Mouse (Mus musculus) forebrain, embryonic 16.5 days (tissue): ENCODE results near the gene Vcam1. TPM values are rescaled to one million over a fixed set of nuclear protein-coding genes. Genes with fewer than 3 reads are reported as not detected.

Experiments used
- ATAC-seq: fragments of 200-750 bp; cut with Nextera tagmentation; 2 replicates; pipeline ENCODE4 v1.8.0; 2017; ENCODE audit warnings: mild to moderate bottlenecking, moderate library complexity
- H3K27ac ChIP-seq: fragments of 300-500 bp; sonication (generic); 2 replicates; pipeline ENCODE4 v1.5.1; 2014; ENCODE audit warnings: low read length, control low read depth
- H3K27me3 ChIP-seq: fragments of 300-500 bp; sonication (generic); replicated peaks from 2 replicates; pipeline ENCODE4 v1.6.1; 2014; ENCODE audit warnings: low read length; ENCODE audit not compliant: control insufficient read depth, insufficient read depth
- H3K36me3 ChIP-seq: fragments of 300-500 bp; sonication (generic); 2 replicates; pipeline ENCODE4 v1.6.1; 2014; ENCODE audit not compliant: control insufficient read depth, insufficient read depth
- H3K4me1 ChIP-seq: fragments of 300-500 bp; sonication (generic); replicated peaks from 2 replicates; pipeline ENCODE4 v1.6.1; 2014; ENCODE audit warnings: low read length; ENCODE audit not compliant: control insufficient read depth, insufficient read depth
- H3K4me2 ChIP-seq: fragments of 300-500 bp; sonication (generic); 2 replicates; pipeline ENCODE4 v1.6.1; 2014; ENCODE audit warnings: mild to moderate bottlenecking, low read length, control low read depth
- H3K4me3 ChIP-seq: fragments of 300-500 bp; sonication (generic); replicated peaks from 2 replicates; pipeline ENCODE4 v1.5.1; 2014; ENCODE audit warnings: mild to moderate bottlenecking, low read length, control low read depth
- H3K9ac ChIP-seq: fragments of 300-500 bp; sonication (generic); replicated peaks from 2 replicates; pipeline ENCODE4 v1.6.1; 2014; ENCODE audit warnings: low read depth, low read length, control low read depth
- H3K9me3 ChIP-seq: fragments of 300-500 bp; sonication (generic); 2 replicates; pipeline ENCODE4 v1.6.1; 2016; ENCODE audit warnings: low read length; ENCODE audit not compliant: control insufficient read depth
- WGBS: fragments of 180-500 bp; shearing (Covaris S2); extraction: QIAGEN DNeasy Blood & Tissue Kit; methylation state at CpG from one replicate; pipeline ENCODE4 v1.1.7; 2014; 5-methylcytosine and 5-hydroxymethylcytosine counted together
- polyA plus RNA-seq: library from polyadenylated mRNA; unstranded; fragments of >200 nt; fragmentation: Nextera tagmentation; extraction: Ambion mirVana; gene quantifications from 2 replicates; pipeline ENCODE4 v1.2.1, GENCODE M21; 2015

Vcam1 gene
- polyA plus RNA-seq, 1 experiment from 2014 or later, result 28.4 TPM

DNA sequence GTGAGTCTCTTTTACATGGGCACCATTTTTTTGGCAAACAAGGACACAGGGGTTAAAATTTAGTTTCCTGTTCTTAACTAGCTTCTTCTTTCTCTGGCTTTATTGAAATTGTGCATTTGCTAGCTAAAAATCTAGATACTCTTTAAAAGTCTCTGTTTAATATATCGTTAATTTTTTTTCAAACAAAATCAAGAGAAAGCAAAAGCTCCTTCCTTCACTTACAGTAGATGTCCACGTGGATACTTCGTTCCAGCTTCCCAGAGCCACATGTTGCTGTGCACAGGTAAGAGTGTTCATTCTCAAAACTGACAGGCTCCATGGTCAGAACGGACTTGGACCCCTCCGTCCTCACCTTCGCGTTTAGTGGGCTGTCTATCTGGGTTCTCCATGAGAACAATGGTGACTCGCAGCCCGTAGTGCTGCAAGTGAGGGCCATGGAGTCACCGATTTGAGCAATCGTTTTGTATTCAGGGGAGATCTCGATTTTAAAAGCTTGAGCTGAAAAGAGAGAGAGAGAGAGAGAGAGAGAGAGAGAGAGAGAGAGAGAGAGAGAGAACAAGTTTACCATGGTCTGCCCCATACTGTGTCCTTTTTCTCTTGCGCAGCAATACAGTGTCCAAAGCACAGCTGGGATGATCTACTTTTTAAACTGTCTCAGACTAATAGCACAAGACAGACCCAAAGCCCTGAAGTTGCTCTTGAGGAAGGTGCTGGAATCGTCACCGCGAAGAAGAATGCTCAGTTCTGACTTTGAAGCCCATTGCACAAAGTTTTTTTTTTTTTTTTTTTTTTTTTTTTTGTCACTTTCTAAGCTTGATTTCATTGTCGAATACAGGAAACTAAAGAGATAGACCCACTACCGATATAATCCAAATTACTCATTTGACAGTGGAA, 930 bp downstream of the Vcam1 start:
- ATAC-seq, result peak; percentile 34; the same call in 1 of the 2 replicates

DNA sequence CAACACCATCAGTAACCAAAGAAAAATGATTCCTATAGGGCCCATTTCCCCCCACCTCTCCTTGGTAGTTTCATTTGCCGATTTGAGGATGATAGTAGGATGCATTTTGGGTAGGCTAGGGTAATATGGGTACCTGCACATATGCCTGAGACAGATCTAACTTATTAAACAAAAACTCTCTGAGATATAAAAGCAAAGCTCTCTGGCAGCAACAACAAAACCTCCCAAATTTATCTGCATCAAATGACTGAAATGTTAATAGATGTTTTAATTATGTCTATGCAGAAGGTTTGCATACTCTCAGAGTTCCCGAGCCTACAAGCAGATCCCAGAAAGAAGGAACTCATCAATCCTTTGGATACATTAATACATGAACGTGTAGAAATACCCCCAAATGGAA, 1.7 kb downstream of the Vcam1 start:
- peak overlapping the region; percentile 17 for H3K4me3 ChIP-seq
- no peak overlapping the region for H3K9ac ChIP-seq
- no peaks in the 10 kb centered on the region for H3K27me3 ChIP-seq
- no peak for ATAC-seq
- H3K9me3 ChIP-seq, result no peaks in the 10 kb centered on the region
- no peak overlapping the region for H3K27ac ChIP-seq
- H3K4me1 ChIP-seq, result peaks cover 6% of the 10 kb centered on the region
- WGBS, result 32% methylated on average over 3 of the region's 3 CpGs
- no peaks in the 10 kb centered on the region for H3K36me3 ChIP-seq
- peak overlapping the region; percentile 45 for H3K4me2 ChIP-seq

More for the DNA sequence above, 930 bp downstream of the Vcam1 start:
- H3K4me3 ChIP-seq, result peak overlapping the region; percentile 36
- H3K9me3 ChIP-seq, result no peaks in the 10 kb centered on the region
- WGBS, result 15% methylated on average over 18 of the region's 18 CpGs
- H3K36me3 ChIP-seq, result no peaks in the 10 kb centered on the region
- H3K9ac ChIP-seq, result peak overlapping the region; percentile 28
- no peaks in the 10 kb centered on the region for H3K27me3 ChIP-seq
- H3K4me1 ChIP-seq, result peaks cover 6% of the 10 kb centered on the region
- H3K27ac ChIP-seq, result no peak overlapping the region
- H3K4me2 ChIP-seq, result peak overlapping the region; percentile 45

DNA sequence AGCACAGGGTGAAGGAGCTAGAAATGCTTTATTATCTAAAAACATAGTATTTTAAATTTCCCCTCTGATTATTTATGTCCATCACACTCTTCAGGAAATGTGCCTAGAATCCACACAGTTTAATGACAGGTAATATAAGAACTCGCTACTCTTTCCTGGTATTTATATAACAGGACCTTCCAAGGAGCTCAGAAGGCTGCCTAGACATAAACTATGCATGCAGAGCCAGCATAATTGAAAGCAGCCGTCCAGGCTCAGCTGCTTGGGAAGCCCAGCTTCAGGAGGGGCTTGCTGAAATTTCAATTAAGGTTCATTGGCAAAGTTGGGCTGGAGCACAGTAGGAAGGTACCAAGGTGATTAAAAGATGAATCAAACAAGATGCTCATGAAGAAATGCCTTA, 2.2 kb downstream of the Vcam1 start:
- no peaks in the 10 kb centered on the region for H3K27me3 ChIP-seq
- peak overlapping the region; percentile 5; the same call in 1 of the 2 replicates for H3K4me3 ChIP-seq
- H3K9ac ChIP-seq, result no peak overlapping the region
- 24% methylated on average over 2 of the region's 2 CpGs for WGBS
- peak overlapping the region; percentile 20 for H3K4me2 ChIP-seq
- ATAC-seq, result no peak
- no peaks in the 10 kb centered on the region for H3K36me3 ChIP-seq
- peaks cover 6% of the 10 kb centered on the region for H3K4me1 ChIP-seq
- no peak overlapping the region for H3K27ac ChIP-seq
- no peaks in the 10 kb centered on the region for H3K9me3 ChIP-seq

DNA sequence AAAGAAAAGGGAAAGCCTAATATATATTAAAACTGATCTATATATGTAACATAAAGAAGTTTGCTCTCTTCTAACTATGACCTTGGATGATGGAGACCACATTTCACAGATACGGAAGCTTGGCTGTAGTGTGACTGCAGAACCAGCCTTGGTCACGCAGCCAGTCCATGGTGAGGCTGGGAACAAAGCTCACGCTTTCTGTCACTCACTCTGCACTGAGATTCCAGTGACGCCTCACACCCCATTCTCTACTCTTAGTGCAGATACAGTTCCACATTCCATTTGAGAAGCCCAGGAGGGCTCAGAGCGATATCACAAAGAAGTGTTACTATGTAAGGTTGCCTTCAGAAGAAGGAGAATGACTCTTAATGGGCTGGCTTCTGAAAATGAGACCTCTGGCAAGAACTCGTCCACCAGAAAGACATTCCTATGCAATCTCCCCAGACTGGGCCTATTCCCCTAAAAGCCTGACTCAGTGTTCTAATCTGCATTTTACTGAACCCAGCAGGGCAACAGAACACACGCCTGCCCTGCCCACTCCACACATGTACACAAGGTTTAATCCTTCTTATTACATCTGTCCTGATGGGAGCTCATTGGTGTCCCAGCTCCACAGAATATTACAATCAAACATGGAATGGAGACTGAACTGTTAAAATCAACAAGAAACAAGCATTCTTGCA, 2.8 kb downstream of the Vcam1 start:
- H3K27me3 ChIP-seq, result no peaks in the 10 kb centered on the region
- H3K27ac ChIP-seq, result no peak overlapping the region; the same call in 1 of the 2 replicates
- no peaks in the 10 kb centered on the region for H3K36me3 ChIP-seq
- WGBS, result 33% methylated on average over 7 of the region's 7 CpGs
- peak overlapping the region; percentile 20 for H3K4me2 ChIP-seq
- no peak for ATAC-seq
- peaks cover 6% of the 10 kb centered on the region for H3K4me1 ChIP-seq
- peak overlapping the region; percentile 11; the same call in 1 of the 2 replicates for H3K4me3 ChIP-seq
- no peaks in the 10 kb centered on the region for H3K9me3 ChIP-seq
- H3K9ac ChIP-seq, result no peak overlapping the region

DNA sequence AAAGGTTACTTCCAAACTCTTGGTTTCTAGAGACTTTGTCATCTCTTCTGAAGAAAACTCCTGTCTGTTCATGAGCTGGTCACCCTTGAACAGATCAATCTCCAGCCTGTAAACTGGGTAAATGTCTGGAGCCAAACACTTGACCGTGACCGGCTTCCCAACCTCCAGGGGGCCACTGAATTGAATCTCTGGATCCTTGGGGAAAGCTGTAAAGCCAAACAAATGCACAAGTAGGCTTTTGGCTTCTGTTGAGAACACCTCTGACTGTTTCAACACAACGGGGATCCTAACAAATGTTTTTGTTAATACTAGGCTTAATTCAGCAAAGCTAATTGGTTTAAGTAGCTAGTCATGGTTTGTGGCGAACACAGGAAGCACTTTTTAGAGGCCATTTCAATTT, 3.4 kb downstream of the Vcam1 start:
- H3K4me2 ChIP-seq, result 0 out of 2 replicates have a peak overlapping the region, but pooled peaks have one; percentile 10
- no peaks in the 10 kb centered on the region for H3K36me3 ChIP-seq
- no peak overlapping the region for H3K9ac ChIP-seq
- H3K4me3 ChIP-seq, result no peak overlapping the region
- H3K4me1 ChIP-seq, result peaks cover 6% of the 10 kb centered on the region
- H3K9me3 ChIP-seq, result no peaks in the 10 kb centered on the region
- 25% methylated on average over 4 of the region's 4 CpGs for WGBS
- no peaks in the 10 kb centered on the region for H3K27me3 ChIP-seq
- no peak for ATAC-seq
- no peak overlapping the region for H3K27ac ChIP-seq

DNA sequence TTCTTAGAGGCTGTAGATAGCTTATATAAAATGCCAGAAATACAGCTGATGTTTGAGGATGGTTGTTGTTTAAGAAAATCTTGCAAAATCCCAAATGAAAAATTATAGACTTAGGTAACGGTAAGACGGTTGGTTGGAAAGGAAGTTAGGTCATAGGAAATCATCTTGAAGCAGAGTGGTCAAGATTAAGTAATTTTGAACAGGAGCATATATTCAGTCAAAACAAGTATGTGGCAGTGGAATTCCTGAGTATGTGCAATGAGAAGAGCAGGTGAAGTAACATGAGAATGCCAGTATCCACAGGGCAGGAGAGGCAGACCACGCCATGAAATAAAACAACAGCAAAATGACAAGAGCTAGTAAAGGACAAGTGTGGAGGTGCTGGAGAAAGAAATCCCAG, 5.7 kb downstream of the Vcam1 start:
- Histone ChIP-seq H3K27me3 (no peaks in the 10 kb centered on the region), H3K9me3 (no peaks in the 10 kb centered on the region), H3K4me2 (no peak overlapping the region), H3K9ac (no peak overlapping the region), H3K4me3 (no peak overlapping the region), H3K4me1 (no peaks in the 10 kb centered on the region; the same call in 1 of the 2 replicates), H3K27ac (no peak overlapping the region), H3K36me3 (no peaks in the 10 kb centered on the region)
- WGBS, result 97% methylated on average over 3 of the region's 3 CpGs
- no peak for ATAC-seq

DNA sequence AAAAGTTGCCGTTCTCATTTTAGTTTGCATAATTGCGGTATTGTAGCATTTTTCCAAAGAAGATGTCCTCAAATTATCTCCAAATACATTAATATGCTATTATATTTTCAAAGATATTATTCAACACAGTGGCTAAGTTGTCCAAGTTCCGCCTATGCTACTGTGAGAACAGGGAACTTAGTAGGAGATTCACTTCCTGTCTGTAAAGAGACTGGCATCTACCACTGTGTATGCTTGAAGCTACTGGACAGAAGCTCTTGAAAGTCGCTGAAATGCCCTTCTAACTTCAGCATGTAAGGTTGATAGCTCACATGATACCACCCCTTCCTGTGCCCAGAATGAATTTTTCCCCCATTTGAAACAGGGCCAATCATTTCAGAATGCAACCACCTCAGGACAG, 6.8 kb downstream of the Vcam1 start:
- no peak overlapping the region for H3K9ac ChIP-seq
- WGBS, result 90% methylated on average over 4 of the region's 4 CpGs

DNA sequence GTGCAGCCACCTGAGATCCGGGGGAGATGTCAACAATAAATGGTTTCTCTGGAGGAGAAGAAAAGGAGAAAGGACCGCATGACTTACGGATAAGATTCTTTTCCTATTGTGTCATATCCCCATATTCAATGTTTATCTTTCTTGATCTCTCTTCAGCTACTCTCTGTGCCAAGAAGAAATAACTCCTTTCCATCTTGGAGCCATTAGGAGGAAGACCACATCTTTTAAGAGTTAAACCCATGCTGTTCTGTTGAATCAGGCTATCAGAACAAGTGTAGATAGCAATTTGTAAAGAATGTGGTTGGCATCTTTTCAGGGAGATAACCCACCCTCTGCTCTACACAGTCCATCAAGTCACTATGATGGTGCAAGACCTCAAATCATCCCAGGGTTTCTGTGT, 8.5 kb downstream of the Vcam1 start:
- ATAC-seq, result no peak
- no peak overlapping the region for H3K9ac ChIP-seq
- H3K27me3 ChIP-seq, result no peaks in the 10 kb centered on the region
- no peak overlapping the region for H3K27ac ChIP-seq
- H3K4me2 ChIP-seq, result no peak overlapping the region
- no peak overlapping the region for H3K4me3 ChIP-seq
- 89% methylated on average over 3 of the region's 3 CpGs for WGBS
- H3K36me3 ChIP-seq, result no peaks in the 10 kb centered on the region
- H3K4me1 ChIP-seq, result no peaks in the 10 kb centered on the region
- H3K9me3 ChIP-seq, result no peaks in the 10 kb centered on the region

More for the DNA sequence above, 6.8 kb downstream of the Vcam1 start:
- Histone ChIP-seq H3K4me1 (no peaks in the 10 kb centered on the region), H3K4me2 (no peak overlapping the region), H3K27me3 (no peaks in the 10 kb centered on the region), H3K36me3 (no peaks in the 10 kb centered on the region), H3K27ac (no peak overlapping the region), H3K9me3 (no peaks in the 10 kb centered on the region), H3K4me3 (no peak overlapping the region)
- ATAC-seq, result no peak

DNA sequence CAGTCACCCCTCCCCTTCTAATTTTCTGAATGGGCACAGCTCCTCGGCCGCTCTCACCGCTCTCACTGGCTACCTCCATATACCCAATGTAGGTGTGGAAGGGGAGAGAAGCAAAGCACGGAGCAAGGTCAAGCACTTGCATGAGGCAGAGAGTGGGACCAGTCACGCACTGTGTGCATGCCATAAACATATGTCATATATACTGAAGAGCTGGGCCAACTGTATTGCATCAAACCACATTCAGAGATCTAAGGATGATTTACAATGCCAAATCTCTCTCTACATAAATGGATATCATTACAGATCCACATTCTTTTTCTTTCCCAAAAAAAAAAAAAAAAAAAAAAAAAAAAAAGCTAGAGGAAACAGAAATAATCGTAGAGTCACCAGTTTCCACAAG, 9.1 kb downstream of the Vcam1 start:
- Histone ChIP-seq H3K4me1 (no peaks in the 10 kb centered on the region), H3K4me2 (no peak overlapping the region), H3K36me3 (no peaks in the 10 kb centered on the region), H3K27me3 (no peaks in the 10 kb centered on the region), H3K4me3 (no peak overlapping the region), H3K27ac (no peak overlapping the region), H3K9me3 (no peaks in the 10 kb centered on the region), H3K9ac (no peak overlapping the region)
- 87% methylated on average over 6 of the region's 6 CpGs for whole genome bisulfite sequencing
- ATAC-seq, result no peak
